Mouse (Mus musculus) forebrain, embryonic 14.5 days (tissue): ENCODE data around the gene Slc22a20. TPM values are rescaled to one million over a fixed set of nuclear protein-coding genes. Genes with fewer than 3 reads are reported as not detected.

ENCODE experiments used
- ATAC-seq: fragments of 200-750 bp; cut with Nextera tagmentation; 2 replicates; pipeline ENCODE4 v1.8.0; 2017; ENCODE audit warnings: mild to moderate bottlenecking, moderate library complexity
- DNase-seq: peaks from one replicate; pipeline ENCODE4 v3.0.0-alpha.2; 2015; ENCODE audit warnings: low spot score
- H3K27ac ChIP-seq: fragments of 300-500 bp; sonication (generic); 2 replicates; pipeline ENCODE4 v1.5.1; 2014; ENCODE audit warnings: low read depth, mild to moderate bottlenecking, control low read depth, low read length, moderate library complexity
- H3K27me3 ChIP-seq: fragments of 300-500 bp; sonication (generic); replicated peaks from 2 replicates; pipeline ENCODE4 v1.6.1; 2014; ENCODE audit warnings: low read length, control low read depth, mixed read lengths; ENCODE audit not compliant: control insufficient read depth, insufficient read depth
- H3K36me3 ChIP-seq: fragments of 300-500 bp; sonication (generic); 2 replicates; pipeline ENCODE4 v1.6.1; 2014; ENCODE audit warnings: low read length, control low read depth; ENCODE audit not compliant: control insufficient read depth, insufficient read depth
- H3K4me1 ChIP-seq: fragments of 300-500 bp; sonication (generic); 2 replicates; pipeline ENCODE4 v1.6.1; 2014; ENCODE audit warnings: antibody characterized with exemption, low read length, control low read depth; ENCODE audit not compliant: control insufficient read depth, insufficient read depth
- H3K4me2 ChIP-seq: fragments of 300-500 bp; sonication (generic); 2 replicates; pipeline ENCODE4 v1.6.1; 2014; ENCODE audit warnings: mild to moderate bottlenecking, control low read depth, low read length
- H3K4me3 ChIP-seq: fragments of 300-500 bp; sonication (generic); 2 replicates; pipeline ENCODE4 v1.5.1; 2014; ENCODE audit warnings: low read depth, low read length, control low read depth
- H3K9ac ChIP-seq: fragments of 300-500 bp; sonication (generic); 2 replicates; pipeline ENCODE4 v1.6.1; 2014; ENCODE audit warnings: mild to moderate bottlenecking, low read length, control low read depth, moderate library complexity
- H3K9me3 ChIP-seq: fragments of 300-500 bp; sonication (generic); replicated peaks from 2 replicates; pipeline ENCODE4 v1.6.1; 2016; ENCODE audit warnings: low read length, control low read depth, mixed read lengths; ENCODE audit not compliant: control insufficient read depth
- WGBS: fragments of 180-500 bp; shearing (Covaris S2); extraction: QIAGEN DNeasy Blood & Tissue Kit; methylation state at CpG from one replicate; pipeline ENCODE4 v1.1.7; 2014; 5-methylcytosine and 5-hydroxymethylcytosine counted together
- polyA plus RNA-seq: library from polyadenylated mRNA; unstranded; fragments of >200 nt; fragmentation: Nextera tagmentation; extraction: Ambion mirVana; gene quantifications from 2 replicates; pipeline ENCODE4 v1.2.1, GENCODE M21; 2014

Slc22a20 gene
- polyA plus RNA-seq, 1 experiment from 2014 or later: not detected

DNA sequence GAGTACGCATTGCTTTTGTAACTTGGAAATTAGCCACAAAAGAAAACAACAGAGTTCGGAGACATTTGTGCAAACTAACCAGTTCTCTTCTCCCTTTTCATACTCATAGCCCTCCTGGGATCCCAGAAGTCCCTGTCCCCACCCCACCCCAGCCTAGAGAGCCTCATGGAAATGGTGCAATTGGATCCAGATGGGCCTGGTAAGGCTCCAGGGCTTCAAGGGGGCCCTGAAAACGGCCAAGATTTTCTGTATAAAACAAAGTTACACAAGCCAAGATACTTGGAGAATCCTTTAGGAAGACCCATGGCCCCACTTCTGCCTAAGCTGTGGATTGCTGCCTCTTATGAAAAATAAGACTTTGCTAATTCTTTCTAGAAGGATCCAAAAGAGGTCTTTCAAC lies 8.2 kb downstream of the Slc22a20 start:
- DNase-seq (no peak), ATAC-seq (no peak)
- WGBS: 88% methylated on average over 3 of the region's 3 CpGs
- no peaks in the 10 kb centered on the region for H3K4me1 ChIP-seq
- H3K4me2 ChIP-seq: no peak overlapping the region
- no peak overlapping the region for H3K4me3 ChIP-seq
- H3K27me3 ChIP-seq: no peaks in the 10 kb centered on the region
- no peaks in the 10 kb centered on the region for H3K9me3 ChIP-seq
- H3K9ac ChIP-seq: no peak overlapping the region
- H3K27ac ChIP-seq: no peak overlapping the region
- no peaks in the 10 kb centered on the region for H3K36me3 ChIP-seq

DNA sequence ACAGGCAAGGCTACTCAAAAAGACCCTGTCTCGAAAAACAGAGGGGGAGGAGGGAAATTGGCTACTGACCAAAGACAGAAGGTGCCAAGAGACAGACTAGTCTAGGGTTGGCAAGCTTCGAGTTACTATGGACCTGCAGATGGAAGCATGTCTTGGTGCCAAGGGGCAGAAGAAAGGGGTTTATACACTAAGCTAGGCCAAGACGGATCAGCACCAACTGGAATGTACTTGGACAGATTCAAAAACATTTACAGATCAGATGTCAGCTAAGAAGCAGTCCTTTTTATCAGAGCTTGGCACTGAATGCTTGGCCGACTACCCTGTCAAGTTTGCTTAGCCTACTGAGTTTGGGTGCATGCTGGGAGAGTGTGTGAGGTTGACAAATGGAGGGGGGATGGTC lies 10.3 kb downstream of the Slc22a20 start:
- Histone ChIP-seq H3K36me3 (no peaks in the 10 kb centered on the region), H3K9me3 (no peaks in the 10 kb centered on the region), H3K27ac (no peak overlapping the region), H3K4me3 (no peak overlapping the region), H3K9ac (no peak overlapping the region), H3K4me2 (no peak overlapping the region), H3K4me1 (no peaks in the 10 kb centered on the region), H3K27me3 (no peaks in the 10 kb centered on the region)
- DNase-seq (peak; percentile 87), ATAC-seq (peak; percentile 75)
- WGBS: 48% methylated on average over 4 of the region's 4 CpGs

DNA sequence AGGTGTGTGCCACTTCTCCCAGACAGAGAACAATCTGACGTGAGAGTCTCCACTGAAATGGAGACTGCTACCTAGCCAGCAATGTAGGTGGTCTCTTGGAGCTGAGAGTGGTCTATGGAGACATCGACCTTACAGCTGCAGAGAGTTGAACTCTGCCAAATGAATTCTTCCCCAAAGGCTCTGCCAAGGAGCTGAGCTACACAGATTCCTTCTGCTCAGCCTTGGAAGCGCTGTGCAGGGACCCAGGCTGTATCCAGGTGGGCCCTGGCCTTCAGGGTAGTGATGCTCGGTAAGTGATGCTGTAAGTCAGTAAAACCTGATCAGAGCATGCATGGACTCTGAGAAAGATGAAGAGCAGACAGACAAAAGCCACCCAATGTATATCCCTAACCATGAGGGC lies 10.8 kb downstream of the Slc22a20 start:
- no peak overlapping the region for H3K4me2 ChIP-seq
- 70% methylated on average over 4 of the region's 4 CpGs for WGBS
- no peaks in the 10 kb centered on the region for H3K9me3 ChIP-seq
- H3K4me1 ChIP-seq: no peaks in the 10 kb centered on the region
- H3K36me3 ChIP-seq: no peaks in the 10 kb centered on the region
- H3K4me3 ChIP-seq: no peak overlapping the region
- no peak overlapping the region for H3K27ac ChIP-seq
- DNase-seq (peak; percentile 55), ATAC-seq (peak; percentile 32; the same call in 1 of the 2 replicates)
- H3K9ac ChIP-seq: no peak overlapping the region
- no peaks in the 10 kb centered on the region for H3K27me3 ChIP-seq

GRCm38 (mm10) chr19:5967664-5968063 lies 18.3 kb downstream of the Slc22a20 start:
- DNase-seq (no peak), ATAC-seq (no peak)
- H3K9ac ChIP-seq: no peak overlapping the region
- H3K4me2 ChIP-seq: no peak overlapping the region
- no peaks in the 10 kb centered on the region for H3K27me3 ChIP-seq
- peaks cover 4% of the 10 kb centered on the region; the same call in 1 of the 2 replicates for H3K4me1 ChIP-seq
- H3K27ac ChIP-seq: no peak overlapping the region
- H3K4me3 ChIP-seq: no peak overlapping the region
- no peaks in the 10 kb centered on the region for H3K9me3 ChIP-seq
- H3K36me3 ChIP-seq: no peaks in the 10 kb centered on the region
- 88% methylated on average over 10 of the region's 10 CpGs for WGBS

- Histone ChIP-seq H3K9ac (no peak overlapping the region), H3K4me1 (peaks cover 4% of the 10 kb centered on the region; the same call in 1 of the 2 replicates), H3K27ac (no peak overlapping the region), H3K4me3 (no peak overlapping the region), H3K4me2 (no peak overlapping the region), H3K9me3 (no peaks in the 10 kb centered on the region), H3K27me3 (no peaks in the 10 kb centered on the region), H3K36me3 (no peaks in the 10 kb centered on the region)
- DNase-seq (no peak), ATAC-seq (no peak)
- WGBS: 69% methylated on average over 6 of the region's 6 CpGs
Observed at GRCm38 (mm10) chr19:5966786-5967185, 19.2 kb downstream of the Slc22a20 start.

GRCm38 (mm10) chr19:5965910-5966309 lies 20.0 kb downstream of the Slc22a20 start:
- Histone ChIP-seq H3K36me3 (no peaks in the 10 kb centered on the region), H3K4me3 (no peak overlapping the region), H3K4me2 (no peak overlapping the region), H3K4me1 (peaks cover 4% of the 10 kb centered on the region; the same call in 1 of the 2 replicates), H3K27me3 (no peaks in the 10 kb centered on the region), H3K9ac (no peak overlapping the region), H3K9me3 (no peaks in the 10 kb centered on the region), H3K27ac (no peak overlapping the region)
- ATAC-seq (no peak), DNase-seq (no peak)
- WGBS: 96% methylated on average over 2 of the region's 2 CpGs

GRCm38 (mm10) chr19:5965280-5965679 lies 20.7 kb downstream of the Slc22a20 start:
- Histone ChIP-seq H3K27ac (no peak overlapping the region), H3K4me3 (no peak overlapping the region), H3K9me3 (no peaks in the 10 kb centered on the region), H3K27me3 (no peaks in the 10 kb centered on the region), H3K4me1 (peaks cover 4% of the 10 kb centered on the region; the same call in 1 of the 2 replicates), H3K36me3 (0 out of 2 replicates have a peak, but pooled peaks cover 3% of the 10 kb centered on the region), H3K4me2 (no peak overlapping the region), H3K9ac (no peak overlapping the region)
- ATAC-seq (no peak), DNase-seq (peak; percentile 85)
- 12% methylated on average over 4 of the region's 4 CpGs for WGBS

- Histone ChIP-seq H3K9ac (no peak overlapping the region), H3K27ac (no peak overlapping the region), H3K4me1 (peaks cover 4% of the 10 kb centered on the region; the same call in 1 of the 2 replicates), H3K4me3 (peak overlapping the region; percentile 48; the same call in 1 of the 2 replicates), H3K27me3 (no peaks in the 10 kb centered on the region), H3K36me3 (0 out of 2 replicates have a peak, but pooled peaks cover 3% of the 10 kb centered on the region), H3K9me3 (no peaks in the 10 kb centered on the region), H3K4me2 (peak overlapping the region; percentile 91)
- 77% methylated on average over 2 of the region's 2 CpGs for WGBS
- DNase-seq (no peak), ATAC-seq (no peak)
Observed at GRCm38 (mm10) chr19:5964804-5965203, 21.1 kb downstream of the Slc22a20 start.

DNA sequence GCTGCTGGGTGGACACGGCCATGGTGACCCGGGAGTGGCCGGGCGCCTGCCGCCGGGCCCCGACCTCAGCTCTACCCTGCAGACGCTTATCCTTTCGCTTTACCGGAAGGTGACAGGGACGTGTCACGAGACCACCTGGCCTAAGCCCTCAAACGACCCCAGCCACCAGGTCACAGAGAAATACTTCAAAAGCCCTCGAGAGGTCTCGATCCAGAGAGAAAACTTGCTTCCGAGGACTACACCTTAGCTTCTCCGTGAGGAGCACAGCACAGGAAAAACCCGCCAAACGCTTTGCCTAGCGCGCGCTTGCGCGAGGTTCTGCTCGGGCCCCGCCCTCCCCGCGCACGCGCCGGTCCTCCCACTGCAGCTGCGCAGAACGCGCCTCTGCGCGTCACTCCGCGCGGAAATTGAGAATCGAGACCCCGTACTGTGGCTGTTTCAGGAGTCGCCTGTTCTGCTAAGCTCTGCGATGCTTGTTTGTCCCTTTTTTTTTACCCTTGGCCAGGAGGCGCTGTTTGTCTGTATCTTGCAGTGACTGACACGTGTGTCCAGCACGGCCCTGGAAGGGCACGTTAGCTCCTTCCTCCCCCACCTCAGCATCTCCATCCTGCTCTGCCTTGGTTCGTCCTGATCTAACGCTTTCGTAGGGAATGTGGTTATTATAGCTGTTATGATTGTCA lies 21.9 kb downstream of the Slc22a20 start, which contains the start of gene Pola2:
TSS of gene Pola2 (minus strand) at position 320 of the 680 bp plus-strand sequence.
- Histone ChIP-seq H3K4me2 (peak within 1 kb of the TSS; percentile 91), H3K27ac (peak within 1 kb of the TSS; percentile 61), H3K9ac (peak within 1 kb of the TSS; percentile 68), H3K4me1 (peaks cover 4% of the 10 kb centered on the region; the same call in 1 of the 2 replicates), H3K4me3 (peak within 1 kb of the TSS; percentile 48), H3K36me3 (0 out of 2 replicates have a peak, but pooled peaks cover 7% of the 10 kb centered on the region), H3K27me3 (no peaks in the 10 kb centered on the region), H3K9me3 (no peaks in the 10 kb centered on the region)
- ATAC-seq: peak; percentile 97
- DNase-seq: peak; percentile 95
- under 1% methylated on average over 50 of the region's 50 CpGs for WGBS
